Mouse (Mus musculus) heart, embryonic 13.5 days (tissue): ENCODE results near the gene Zfp800. TPM values are rescaled to one million over a fixed set of nuclear protein-coding genes. Genes with fewer than 3 reads are reported as not detected.

Source experiments
- ATAC-seq: fragments of 200-750 bp; cut with Nextera tagmentation; 2 replicates; pipeline ENCODE4 v1.8.0; 2017; ENCODE audit warnings: moderate TSS enrichment; ENCODE audit not compliant: insufficient number of reproducible peaks, low FRiP score, low TSS enrichment; ENCODE audit errors: extremely low read depth
- H3K27ac ChIP-seq: fragments of 300-500 bp; sonication (generic); replicated peaks from 2 replicates; pipeline ENCODE4 v1.5.1; 2015; ENCODE audit warnings: moderate library complexity, mild to moderate bottlenecking, inconsistent platforms
- H3K27me3 ChIP-seq: fragments of 300-500 bp; sonication (generic); replicated peaks from 2 replicates; pipeline ENCODE4 v1.6.1; 2015; ENCODE audit warnings: mild to moderate bottlenecking, inconsistent platforms
- H3K36me3 ChIP-seq: fragments of 300-500 bp; sonication (generic); 2 replicates; pipeline ENCODE4 v1.6.1; 2015; ENCODE audit warnings: mild to moderate bottlenecking, inconsistent platforms
- H3K4me1 ChIP-seq: fragments of 300-500 bp; sonication (generic); 2 replicates; pipeline ENCODE4 v1.6.1; 2015; ENCODE audit warnings: inconsistent platforms
- H3K4me2 ChIP-seq: fragments of 300-500 bp; sonication (generic); 2 replicates; pipeline ENCODE4 v1.6.1; 2015; ENCODE audit warnings: inconsistent platforms, mild to moderate bottlenecking, moderate library complexity
- H3K4me3 ChIP-seq: fragments of 300-500 bp; sonication (generic); 2 replicates; pipeline ENCODE4 v1.5.1; 2015; ENCODE audit warnings: moderate library complexity, mild to moderate bottlenecking, inconsistent platforms
- H3K9ac ChIP-seq: fragments of 300-500 bp; sonication (generic); 2 replicates; pipeline ENCODE4 v1.6.1; 2015; ENCODE audit warnings: inconsistent platforms, mild to moderate bottlenecking, moderate library complexity
- H3K9me3 ChIP-seq: fragments of 300-500 bp; sonication (generic); 2 replicates; pipeline ENCODE4 v1.6.1; 2016; ENCODE audit warnings: inconsistent platforms
- WGBS: fragments of 180-500 bp; shearing (Covaris S2); methylation state at CpG from one replicate; pipeline ENCODE4 v1.1.7; 2015; ENCODE audit warnings: mixed read lengths; 5-methylcytosine and 5-hydroxymethylcytosine counted together
- polyA plus RNA-seq: library from polyadenylated mRNA; unstranded; fragments of >200 nt; fragmentation: Nextera tagmentation; extraction: Ambion mirVana; gene quantifications from 2 replicates; pipeline ENCODE4 v1.2.1, GENCODE M21; 2015

Zfp800 gene
- polyA plus RNA-seq, 1 experiment from 2014 or later = 10.3 TPM

- H3K36me3 ChIP-seq = no peaks in the 10 kb centered on the region
- peaks cover 6% of the 10 kb centered on the region for H3K9me3 ChIP-seq
- H3K9ac ChIP-seq = no peak overlapping the region
- 35% methylated on average over 15 of the region's 15 CpGs for WGBS
- peak overlapping the region; percentile 54 for H3K4me3 ChIP-seq
- H3K27ac ChIP-seq = no peak overlapping the region
- H3K4me2 ChIP-seq = peak overlapping the region; percentile 88
- H3K4me1 ChIP-seq = peaks cover 9% of the 10 kb centered on the region; the same call in 1 of the 2 replicates
- peaks cover 62% of the 10 kb centered on the region for H3K27me3 ChIP-seq
- ATAC-seq = no peak
Observed at GRCm38 (mm10) chr6:28396051-28396852, 1.6 kb downstream of the Zfp800 start.

DNA sequence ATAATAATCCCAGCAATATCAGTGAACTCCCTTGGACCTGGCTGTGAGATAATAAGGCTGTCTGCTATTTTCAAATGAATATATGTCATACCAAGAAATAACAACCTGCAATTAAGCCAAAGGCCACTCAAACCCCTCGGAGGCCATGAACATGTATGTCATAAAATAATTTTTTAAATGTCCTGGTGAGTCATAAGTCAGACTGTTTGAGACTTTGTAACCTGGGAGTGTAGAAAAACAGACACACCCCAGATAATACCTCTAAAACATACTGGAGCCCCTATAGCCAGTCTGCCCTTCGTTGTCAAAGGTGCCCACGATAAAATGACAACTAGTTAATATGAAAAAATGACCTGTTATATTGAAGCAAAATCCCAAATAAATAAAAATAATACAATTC is 8.8 kb downstream of the Zfp800 start:
- no peak overlapping the region for H3K9ac ChIP-seq
- H3K27ac ChIP-seq = no peak overlapping the region
- H3K27me3 ChIP-seq = 0 out of 2 replicates have a peak, but pooled peaks cover 4% of the 10 kb centered on the region
- no peak overlapping the region for H3K4me3 ChIP-seq
- no peaks in the 10 kb centered on the region for H3K4me1 ChIP-seq
- WGBS = 73% methylated on average over 3 of the region's 3 CpGs
- H3K36me3 ChIP-seq = no peaks in the 10 kb centered on the region
- no peaks in the 10 kb centered on the region for H3K9me3 ChIP-seq
- no peak for ATAC-seq
- no peak overlapping the region for H3K4me2 ChIP-seq

DNA sequence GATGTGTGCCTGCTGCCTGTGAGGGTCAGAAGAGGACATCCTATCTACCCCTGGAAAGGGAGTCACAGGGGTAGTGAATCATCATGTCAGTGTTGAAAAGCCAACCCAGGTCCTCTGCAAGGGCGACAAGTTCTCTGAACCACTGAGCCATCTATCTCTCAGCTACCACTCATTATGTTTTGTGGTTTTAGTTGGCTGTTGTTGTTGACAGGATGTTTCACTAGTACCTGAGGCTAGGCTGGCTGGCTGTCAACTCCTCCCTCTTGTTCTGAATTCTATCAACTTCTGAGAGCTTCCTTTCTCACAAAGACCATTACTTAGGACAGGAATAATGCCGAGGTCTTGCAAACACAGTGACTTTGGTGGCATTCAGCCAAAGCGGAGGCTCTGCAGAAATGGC is 12.6 kb downstream of the Zfp800 start:
- no peak overlapping the region for H3K4me2 ChIP-seq
- H3K4me1 ChIP-seq = no peaks in the 10 kb centered on the region
- no peaks in the 10 kb centered on the region for H3K9me3 ChIP-seq
- 65% methylated on average over 3 of the region's 3 CpGs for WGBS
- no peak overlapping the region for H3K4me3 ChIP-seq
- ATAC-seq = no peak
- no peaks in the 10 kb centered on the region for H3K36me3 ChIP-seq
- H3K27ac ChIP-seq = no peak overlapping the region
- no peaks in the 10 kb centered on the region for H3K27me3 ChIP-seq
- no peak overlapping the region for H3K9ac ChIP-seq

GRCm38 (mm10) chr6:28381983-28382382 is 15.8 kb downstream of the Zfp800 start:
- H3K4me3 ChIP-seq = no peak overlapping the region
- WGBS = 49% methylated on average over 4 of the region's 4 CpGs

GRCm38 (mm10) chr6:28369966-28370683 is 27.7 kb downstream of the Zfp800 start:
- no peaks in the 10 kb centered on the region for H3K4me1 ChIP-seq
- no peak overlapping the region for H3K27ac ChIP-seq
- ATAC-seq = no peak
- H3K4me2 ChIP-seq = no peak overlapping the region
- H3K36me3 ChIP-seq = no peaks in the 10 kb centered on the region
- H3K27me3 ChIP-seq = no peaks in the 10 kb centered on the region
- WGBS = 76% methylated on average over 6 of the region's 6 CpGs
- H3K4me3 ChIP-seq = no peak overlapping the region
- no peak overlapping the region for H3K9ac ChIP-seq
- no peaks in the 10 kb centered on the region for H3K9me3 ChIP-seq

More at GRCm38 (mm10) chr6:28381983-28382382, 15.8 kb downstream of the Zfp800 start:
- H3K4me1 ChIP-seq = no peaks in the 10 kb centered on the region
- no peak overlapping the region for H3K4me2 ChIP-seq
- no peak overlapping the region for H3K27ac ChIP-seq
- H3K9me3 ChIP-seq = no peaks in the 10 kb centered on the region
- H3K36me3 ChIP-seq = no peaks in the 10 kb centered on the region
- no peak overlapping the region for H3K9ac ChIP-seq
- 0 out of 2 replicates have a peak, but pooled peaks cover 3% of the 10 kb centered on the region for H3K27me3 ChIP-seq
- no peak for ATAC-seq

GRCm38 (mm10) chr6:28367575-28367974 is 30.2 kb downstream of the Zfp800 start:
- Histone ChIP-seq H3K4me3 (no peak overlapping the region), H3K4me2 (no peak overlapping the region), H3K27me3 (no peaks in the 10 kb centered on the region), H3K9me3 (no peaks in the 10 kb centered on the region), H3K27ac (no peak overlapping the region), H3K4me1 (no peaks in the 10 kb centered on the region), H3K36me3 (no peaks in the 10 kb centered on the region), H3K9ac (no peak overlapping the region)
- WGBS = 81% methylated on average over 9 of the region's 9 CpGs
- no peak for ATAC-seq

GRCm38 (mm10) chr6:28351066-28351465 is 46.7 kb downstream of the Zfp800 start:
- Histone ChIP-seq H3K36me3 (no peaks in the 10 kb centered on the region), H3K4me3 (no peak overlapping the region), H3K27ac (no peak overlapping the region), H3K27me3 (0 out of 2 replicates have a peak, but pooled peaks cover 2% of the 10 kb centered on the region), H3K4me2 (no peak overlapping the region), H3K9me3 (no peaks in the 10 kb centered on the region), H3K4me1 (no peaks in the 10 kb centered on the region), H3K9ac (no peak overlapping the region)
- no peak for ATAC-seq
- WGBS = 71% methylated on average over 3 of the region's 3 CpGs

DNA sequence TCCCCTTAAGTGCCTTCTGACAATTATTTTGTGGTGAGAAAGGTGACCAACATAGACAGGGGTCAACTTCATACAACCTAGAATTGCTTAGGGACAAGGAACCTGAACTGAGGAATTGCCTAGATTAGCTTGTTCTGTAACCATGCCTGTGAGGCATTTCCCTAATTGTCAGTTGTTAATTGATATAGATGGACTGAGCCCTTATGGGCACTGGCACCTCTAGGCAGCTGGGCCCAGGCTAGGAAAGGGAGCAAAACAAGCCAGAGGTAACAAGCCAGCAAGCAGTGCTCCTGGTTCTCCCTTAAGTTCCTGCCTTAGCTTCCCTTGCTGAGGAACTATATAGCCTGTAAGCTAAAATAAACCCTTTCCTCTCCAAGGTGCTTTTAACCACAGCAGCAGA is 52.1 kb downstream of the Zfp800 start:
- Histone ChIP-seq H3K4me3 (no peak overlapping the region), H3K27me3 (0 out of 2 replicates have a peak, but pooled peaks cover 5% of the 10 kb centered on the region), H3K36me3 (no peaks in the 10 kb centered on the region), H3K9me3 (no peaks in the 10 kb centered on the region), H3K27ac (no peak overlapping the region), H3K4me1 (no peaks in the 10 kb centered on the region), H3K4me2 (no peak overlapping the region), H3K9ac (no peak overlapping the region)
- no peak for ATAC-seq

DNA sequence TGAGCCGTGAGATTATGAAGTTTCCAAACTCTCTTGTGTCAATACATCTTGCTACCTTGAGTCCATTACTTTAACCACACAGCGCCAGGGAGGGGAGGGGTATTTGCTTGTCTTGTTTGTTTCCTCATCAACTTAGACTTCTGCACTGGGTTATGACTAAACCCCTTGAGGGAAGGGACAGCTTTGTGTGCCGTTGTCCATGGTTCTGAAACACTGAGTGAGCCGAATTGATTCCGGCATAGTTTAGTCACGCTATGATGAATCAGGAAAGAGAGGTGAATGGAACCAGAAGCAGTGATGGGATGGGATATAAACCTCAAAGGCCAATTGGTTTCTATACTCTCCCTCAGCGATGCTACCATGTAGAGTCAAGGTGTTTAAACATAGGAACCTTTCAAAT is 52.6 kb downstream of the Zfp800 start:
- Histone ChIP-seq H3K4me1 (no peaks in the 10 kb centered on the region), H3K27me3 (0 out of 2 replicates have a peak, but pooled peaks cover 5% of the 10 kb centered on the region), H3K9me3 (no peaks in the 10 kb centered on the region), H3K4me3 (no peak overlapping the region), H3K36me3 (no peaks in the 10 kb centered on the region), H3K9ac (no peak overlapping the region), H3K27ac (no peak overlapping the region), H3K4me2 (no peak overlapping the region)
- 53% methylated on average over 7 of the region's 7 CpGs for WGBS
- ATAC-seq = no peak

GRCm38 (mm10) chr6:28342863-28343262 is 54.9 kb downstream of the Zfp800 start:
- Histone ChIP-seq H3K36me3 (no peaks in the 10 kb centered on the region), H3K27me3 (0 out of 2 replicates have a peak, but pooled peaks cover 5% of the 10 kb centered on the region), H3K9ac (no peak overlapping the region), H3K4me3 (no peak overlapping the region), H3K4me1 (no peaks in the 10 kb centered on the region), H3K9me3 (no peaks in the 10 kb centered on the region), H3K27ac (no peak overlapping the region), H3K4me2 (no peak overlapping the region)
- 73% methylated on average over 5 of the region's 5 CpGs for WGBS
- no peak for ATAC-seq

- H3K36me3 ChIP-seq = no peaks in the 10 kb centered on the region
- H3K9ac ChIP-seq = no peak overlapping the region
- no peaks in the 10 kb centered on the region for H3K4me1 ChIP-seq
- no peak overlapping the region for H3K27ac ChIP-seq
- 72% methylated on average over 4 of the region's 4 CpGs for WGBS
- H3K4me3 ChIP-seq = no peak overlapping the region
- no peaks in the 10 kb centered on the region for H3K9me3 ChIP-seq
- no peak for ATAC-seq
- H3K4me2 ChIP-seq = no peak overlapping the region
- 0 out of 2 replicates have a peak, but pooled peaks cover 4% of the 10 kb centered on the region for H3K27me3 ChIP-seq
Observed at GRCm38 (mm10) chr6:28341174-28341573, 56.6 kb downstream of the Zfp800 start.
